Comparison of ENCODE assay signal across 20 mouse cellular contexts in the genomic region with DNA sequence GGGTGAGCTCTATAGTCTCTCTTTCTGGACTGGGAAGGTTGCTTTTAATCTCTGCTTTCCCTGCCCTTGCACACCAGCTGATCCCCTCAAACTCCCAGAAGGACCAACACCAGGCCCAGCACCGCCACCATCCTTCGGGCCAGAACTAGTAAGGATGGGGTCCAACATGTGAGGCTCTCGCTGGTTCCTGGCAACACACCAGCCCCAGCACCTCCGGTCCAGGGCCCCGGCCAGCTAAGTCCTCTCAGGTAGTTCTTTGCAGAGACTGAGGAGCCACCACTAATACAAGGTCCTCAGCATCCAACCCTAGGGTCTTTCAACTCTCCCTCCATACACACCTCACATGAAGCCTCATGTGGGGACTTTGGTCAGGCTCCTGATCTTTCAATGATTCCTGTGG. TPM values are rescaled to one million over a fixed set of nuclear protein-coding genes. Genes with fewer than 3 reads are reported as not detected.
DNase-seq lines count a peak whose midpoint lies in the region; ATAC-seq lines count a peak whose summit lies in the region.
"Had no signal": no experiment of that assay in that cellular context is flagged by ENCODE, and none has a peak within 500 bp of the region (broad histone marks: within the 10 kb centered on the region; RNA-seq: fewer than 3 reads in every experiment).

No protein-coding gene starts in this region.

- H3K27ac ChIP-seq in heart, embryonic 10.5 days = peak overlapping the region; percentile 22; the same call in 1 of the 2 replicates
- H3K27ac ChIP-seq in liver, embryonic 13.5 days = peak overlapping the region; percentile 13; the same call in 1 of the 2 replicates
- H3K27ac ChIP-seq: embryonic facial prominence, embryonic 10.5 days; forebrain, embryonic 15.5 days; hindbrain, embryonic 13.5 days had no signal

- H3K4me3 ChIP-seq in heart, embryonic 10.5 days = no peak overlapping the region
- H3K4me3 ChIP-seq in liver, embryonic 13.5 days (replicated peaks) = no peak overlapping the region
- H3K4me3 ChIP-seq: embryonic facial prominence, embryonic 10.5 days; forebrain, embryonic 15.5 days; hindbrain, embryonic 13.5 days; kidney, embryonic 15.5 days; midbrain, embryonic 10.5 days; stomach, embryonic 15.5 days had no signal

- H3K9me3 ChIP-seq in heart, embryonic 10.5 days = no peaks in the 10 kb centered on the region
- no peaks in the 10 kb centered on the region for H3K9me3 ChIP-seq in liver, embryonic 13.5 days (replicated peaks)
- H3K9me3 ChIP-seq: embryonic facial prominence, embryonic 10.5 days; forebrain, embryonic 15.5 days; hindbrain, embryonic 13.5 days; kidney, embryonic 15.5 days; midbrain, embryonic 10.5 days; stomach, embryonic 15.5 days had no signal

- H3K27me3 ChIP-seq in heart, embryonic 10.5 days (ENCODE audit: insufficient read depth, poor library complexity, severe bottlenecking) = no peaks in the 10 kb centered on the region
- no peaks in the 10 kb centered on the region for H3K27me3 ChIP-seq in liver, embryonic 13.5 days
- H3K27me3 ChIP-seq: forebrain, embryonic 15.5 days; hindbrain, embryonic 13.5 days; kidney, embryonic 15.5 days; stomach, embryonic 15.5 days had no signal

- DNase-seq in heart, embryonic 10.5 days (ENCODE audit: low spot score) = no peak
- DNase-seq in heart, postnatal 25 days (ENCODE audit: low spot score) = no peak
- no peak for DNase-seq in liver, embryonic 13.5 days
- DNase-seq in liver = no peak
- DNase-seq in brain, adult 2 months (ENCODE audit: low read depth, low spot score) = peak; percentile 25
- DNase-seq in cerebellum, postnatal 25 days = peak; percentile 64 to 66
- DNase-seq in left cerebral cortex, postnatal 14 days (ENCODE audit: low spot score in 2 of 2) = no peak
- DNase-seq: gastrocnemius, postnatal 10 days; kidney, adult 11 months; layer of hippocampus, postnatal 36 days; left cerebral cortex, postnatal 4 days; lung, adult 18-20 months; lung, postnatal 10 days; right cerebral cortex, adult 18-20 months had no signal

- intact Hi-C loops in heart, postnatal 25 days (cut with DNase I) = no loop called here
- intact Hi-C loops in left cerebral cortex, postnatal 14 days (cut with DNase I) = no loop called here

- WGBS in heart, embryonic 10.5 days = 91% methylated on average over 5 of the region's 5 CpGs
- WGBS in liver, embryonic 13.5 days (ENCODE audit: insufficient replicate concordance) = 86% methylated on average over 5 of the region's 5 CpGs

- H3K4me1 ChIP-seq in heart, embryonic 10.5 days = peaks cover 69% of the 10 kb centered on the region
- H3K4me1 ChIP-seq in liver, embryonic 13.5 days (replicated peaks) = peaks cover 83% of the 10 kb centered on the region

- no peak overlapping the region for H3K4me2 ChIP-seq in liver, embryonic 13.5 days
- H3K4me2 ChIP-seq: forebrain, embryonic 15.5 days; hindbrain, embryonic 13.5 days; kidney, embryonic 15.5 days; stomach, embryonic 15.5 days had no signal

- no peak overlapping the region for H3K9ac ChIP-seq in liver, embryonic 13.5 days
- H3K9ac ChIP-seq: forebrain, embryonic 15.5 days; hindbrain, embryonic 13.5 days; kidney, embryonic 15.5 days; stomach, embryonic 15.5 days had no signal

- no peak for ATAC-seq in liver, embryonic 13.5 days (ENCODE audit: low read depth)
- ATAC-seq: forebrain, embryonic 15.5 days had no signal

- H3K36me3 ChIP-seq in heart, embryonic 10.5 days = no peaks in the 10 kb centered on the region
- no peaks in the 10 kb centered on the region for H3K36me3 ChIP-seq in liver, embryonic 13.5 days
- H3K36me3 ChIP-seq: embryonic facial prominence, embryonic 10.5 days; forebrain, embryonic 15.5 days; hindbrain, embryonic 13.5 days; kidney, embryonic 15.5 days; midbrain, embryonic 10.5 days; stomach, embryonic 15.5 days had no signal

RNA-seq across cellular contexts. Expression of a gene that starts 29.7 kb away (rescaled TPM):
- 7.5 and 11.6 TPM in 2 replicates for polyA plus RNA-seq in heart, embryonic 10.5 days (2016; fragmentation: Nextera tagmentation; extraction: Ambion mirVana)
- total RNA-seq in heart, postnatal 25 days (2021) = 1 to 10 TPM; 5.6 to 6.3 TPM
- 2.7 and 3.0 TPM in 2 replicates for polyA plus RNA-seq in liver, embryonic 13.5 days (2015; fragmentation: Nextera tagmentation; extraction: Ambion mirVana)
- 10 to 100 TPM; 13.9 to 16.8 TPM for total RNA-seq in left cerebral cortex, postnatal 14 days (2021)

Comparison
In these comparisons a context has a peak if more than half of its experiments do, and no peak if none do; other contexts are left out.
1. DNase-seq: peak in brain, adult 2 months (single experiment) and cerebellum, postnatal 25 days (2 of 2); none in heart, embryonic 10.5 days (single experiment), heart, postnatal 25 days (single experiment), liver, embryonic 13.5 days (single experiment), liver (single experiment) and left cerebral cortex, postnatal 14 days (0 of 2).